Mouse (Mus musculus) spleen, postnatal 10 days (tissue): Measurements from ENCODE around the gene Antxr1.
A peak's percentile ranks its signal among the peaks of the same experiment; 100 is the strongest.

Source experiments
- DNase-seq, 2 experiments: peaks; one replicate each; pipeline ENCODE4 v3.0.0; 2021 to 2022; ENCODE audit warnings: low spot score in 2 of 2

Gene Antxr1

DNA sequence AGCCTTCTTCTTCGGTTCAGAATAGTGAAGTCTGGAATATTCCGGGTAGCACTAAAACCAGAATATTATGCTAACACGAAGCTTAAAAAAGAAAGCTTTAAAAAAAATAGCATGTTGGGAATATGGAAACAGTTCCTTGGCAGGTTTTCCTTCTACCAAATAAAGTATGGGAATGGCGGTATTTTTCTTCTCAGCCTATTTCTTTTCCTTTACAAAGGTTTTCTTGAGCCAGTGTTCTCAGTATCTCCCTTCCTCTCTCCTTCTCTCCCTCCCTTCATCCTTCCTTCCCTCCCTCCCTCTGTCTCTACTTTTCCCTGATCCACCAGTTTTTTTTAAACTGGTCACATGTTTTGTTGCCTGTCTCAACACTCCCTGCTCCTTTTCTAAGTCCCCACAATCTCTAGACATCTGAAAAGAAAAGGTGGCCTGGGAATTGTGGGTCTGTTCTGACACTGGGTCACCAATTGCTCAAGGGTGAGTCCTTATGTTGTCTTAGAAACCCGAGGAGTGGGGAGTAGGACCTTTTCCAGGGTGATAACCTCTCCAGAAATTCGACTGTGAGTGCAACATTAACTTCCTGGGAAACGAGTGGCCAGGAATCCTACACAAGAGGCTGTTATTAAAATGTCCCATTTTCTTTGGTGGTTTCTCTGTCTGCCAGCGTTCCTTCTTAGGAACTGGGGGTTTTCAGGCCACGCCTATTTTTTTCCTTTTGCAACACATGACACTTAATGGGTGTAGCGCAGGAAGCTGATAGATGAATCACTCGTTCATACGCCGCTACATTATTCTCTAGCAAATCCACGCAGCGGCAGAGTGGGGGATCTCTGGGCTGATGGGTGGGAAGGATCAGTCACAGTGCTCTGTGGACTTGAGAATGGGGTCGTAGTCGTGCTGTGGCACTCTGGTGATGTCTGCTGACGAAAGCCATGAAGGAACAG lies 42.4 kb downstream of the Antxr1 start:
- no peak for DNase-seq

DNA sequence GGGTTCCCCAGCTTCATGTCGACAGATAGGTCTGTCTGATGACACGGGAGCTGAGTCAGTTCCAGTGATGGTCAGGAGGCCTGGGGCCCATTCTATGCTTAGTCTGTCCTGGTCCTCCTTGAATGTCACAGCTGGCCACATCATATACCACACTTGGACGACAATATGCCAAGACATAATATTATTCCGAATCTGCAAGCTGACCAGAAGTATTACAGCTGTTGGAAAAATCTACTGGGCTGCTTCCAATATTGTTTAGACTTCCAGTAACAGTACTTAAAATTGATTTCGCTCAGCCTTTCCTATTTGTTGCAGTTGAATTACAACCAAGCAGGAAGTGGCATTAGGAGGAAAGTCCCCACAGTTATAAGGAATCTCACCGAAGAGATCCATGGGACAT lies 48.4 kb downstream of the Antxr1 start:
- DNase-seq, result no peak

DNA sequence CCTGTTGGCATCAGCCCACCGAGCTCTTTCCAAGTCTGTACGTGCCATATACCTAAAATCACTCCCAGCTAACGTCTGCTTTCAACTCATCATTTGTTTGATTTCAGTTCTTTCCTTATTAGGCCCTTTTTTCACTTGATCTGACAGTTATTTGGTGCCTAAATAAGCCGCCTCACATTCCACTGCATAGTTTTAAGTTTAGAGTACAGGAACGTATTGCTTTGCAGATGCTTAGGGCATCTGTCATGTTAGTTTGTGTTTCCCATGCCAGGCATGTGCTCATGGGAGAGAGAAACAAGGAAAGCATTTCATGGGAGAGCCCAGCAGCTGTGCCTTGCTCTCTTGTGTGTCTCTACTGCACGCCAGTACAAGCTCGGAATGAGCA lies 50.3 kb downstream of the Antxr1 start:
- DNase-seq, result no peak

- DNase-seq, result no peak
These were observed 50.8 kb downstream of the Antxr1 start for GRCm38 (mm10) chr6:87284716-87285364.

- peak in 1 of 2 experiments; percentile 28 for DNase-seq
These were observed 53.3 kb downstream of the Antxr1 start for GRCm38 (mm10) chr6:87282346-87282781.

DNA sequence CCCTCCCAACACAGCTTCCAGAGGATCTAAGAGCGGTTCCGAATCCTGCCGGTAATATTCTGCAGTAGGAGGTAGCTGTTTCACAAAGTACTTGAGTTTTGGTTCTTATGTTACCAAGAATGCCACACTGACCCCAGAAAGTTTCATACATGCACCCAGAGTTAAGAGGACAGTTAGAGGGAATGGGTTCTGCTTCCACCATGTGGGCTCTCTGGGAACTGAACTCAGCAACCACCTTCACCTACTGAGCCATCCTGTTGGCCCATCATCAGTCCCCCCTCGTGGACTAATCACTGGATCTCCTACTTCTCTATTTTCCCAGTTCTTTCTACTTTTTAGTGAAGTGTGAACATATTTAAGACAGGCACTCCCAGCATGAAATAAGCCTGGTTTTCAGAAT lies 53.9 kb downstream of the Antxr1 start:
- no peak for DNase-seq

GRCm38 (mm10) chr6:87278151-87278550 lies 57.5 kb downstream of the Antxr1 start:
- no peak for DNase-seq

DNA sequence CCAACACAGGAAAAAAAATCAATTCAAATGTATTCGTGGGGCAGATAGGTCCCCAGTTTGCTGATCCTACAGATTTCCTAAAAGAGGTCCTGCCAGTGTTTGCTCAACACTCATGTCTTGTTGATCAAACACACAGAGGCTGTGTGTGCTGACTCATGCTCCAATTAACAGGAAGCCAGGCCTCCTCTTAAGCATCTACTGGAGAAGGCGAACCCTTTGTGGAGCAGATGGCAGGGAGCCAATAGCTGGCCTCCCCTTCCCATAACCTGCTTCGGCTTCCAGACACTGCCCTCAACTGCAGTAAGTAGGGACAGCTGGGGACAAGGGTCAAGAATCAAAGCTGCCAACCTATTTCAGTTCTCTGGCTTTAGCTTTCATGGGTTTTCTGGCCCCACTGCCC lies 58.1 kb downstream of the Antxr1 start:
- DNase-seq, result no peak

GRCm38 (mm10) chr6:87276941-87277340 lies 58.7 kb downstream of the Antxr1 start:
- no peak for DNase-seq

DNA sequence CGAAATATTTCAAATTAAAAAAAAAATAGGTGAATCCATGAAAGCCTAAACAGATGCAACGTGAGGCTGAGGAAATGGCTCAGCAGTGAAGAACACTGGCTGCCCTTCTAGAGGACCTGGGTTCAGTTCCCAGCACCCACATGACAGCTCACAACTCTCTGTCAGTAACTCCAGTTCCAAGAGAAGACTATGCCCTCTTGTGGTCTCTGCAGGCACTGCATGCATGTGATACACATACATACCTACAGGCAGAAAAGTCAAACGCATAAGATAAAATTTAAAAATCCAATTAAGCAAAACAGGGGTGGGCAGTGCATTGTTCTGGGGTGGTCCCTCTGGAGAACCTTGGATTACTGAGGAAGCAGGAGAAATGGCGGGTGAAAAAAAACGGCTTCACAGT lies 60.8 kb downstream of the Antxr1 start:
- DNase-seq, result peak in 1 of 2 experiments; percentile 40

DNA sequence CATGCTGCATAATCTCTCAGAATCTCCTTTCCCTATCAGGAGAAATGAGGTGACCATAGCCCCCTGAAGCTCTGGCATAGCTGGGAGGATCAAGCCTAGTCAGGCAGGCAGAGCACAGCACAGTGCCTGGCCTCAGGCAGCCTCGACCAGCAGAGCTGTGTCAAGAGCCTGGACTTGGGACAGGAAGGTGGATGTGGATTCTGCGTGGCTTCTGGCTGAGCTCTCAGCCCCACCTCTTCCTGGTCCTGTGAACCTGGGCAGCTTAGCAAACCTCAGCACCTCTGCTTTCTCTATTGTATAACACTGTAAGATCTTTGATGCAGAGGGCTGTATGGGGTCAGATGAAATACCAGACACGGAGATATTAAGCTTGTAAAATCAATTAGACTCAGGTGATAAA lies 61.8 kb downstream of the Antxr1 start:
- no peak for DNase-seq

DNA sequence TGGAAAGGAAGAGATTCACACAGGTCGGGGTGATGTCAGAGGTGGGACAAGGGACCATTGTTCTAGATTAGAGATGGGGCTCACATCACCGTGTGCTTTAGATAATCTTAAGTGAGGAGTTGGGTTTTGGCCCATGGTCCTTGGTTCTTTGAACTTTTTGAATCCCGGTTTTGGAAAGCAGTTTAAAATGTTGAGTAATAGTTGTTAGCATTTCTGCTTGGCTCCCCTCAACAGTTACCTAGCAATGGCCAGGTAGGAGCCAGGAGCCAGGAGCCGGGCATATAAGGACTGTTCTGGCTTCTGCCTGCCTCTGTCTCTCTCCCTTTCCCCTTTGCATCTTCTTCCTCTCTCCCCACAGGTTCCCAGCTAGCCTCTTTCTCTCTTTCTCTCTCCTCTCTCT lies 62.5 kb downstream of the Antxr1 start:
- no peak for DNase-seq

DNA sequence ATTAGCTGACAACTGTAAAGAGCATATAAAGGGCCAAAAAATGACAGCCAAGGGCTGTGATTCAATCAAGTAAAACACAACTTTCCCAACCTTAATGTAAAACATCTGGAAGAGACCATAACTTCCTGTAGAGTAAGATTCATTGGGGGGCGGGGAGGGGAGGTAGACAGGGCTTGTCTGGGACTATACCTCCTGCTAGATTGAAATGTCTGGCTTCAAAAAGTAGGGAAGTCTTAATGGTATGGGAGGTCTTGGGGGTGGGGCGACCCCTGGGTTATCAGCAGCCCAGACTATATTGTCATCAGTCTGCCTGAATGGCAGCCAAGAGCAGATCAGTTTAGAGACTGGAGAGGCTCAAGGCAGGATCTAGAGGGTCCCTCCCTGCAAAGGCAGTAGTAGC lies 63.4 kb downstream of the Antxr1 start:
- DNase-seq, result no peak

GRCm38 (mm10) chr6:87270452-87270851 lies 65.2 kb downstream of the Antxr1 start:
- no peak for DNase-seq

GRCm38 (mm10) chr6:87269950-87270349 lies 65.7 kb downstream of the Antxr1 start:
- no peak for DNase-seq

DNA sequence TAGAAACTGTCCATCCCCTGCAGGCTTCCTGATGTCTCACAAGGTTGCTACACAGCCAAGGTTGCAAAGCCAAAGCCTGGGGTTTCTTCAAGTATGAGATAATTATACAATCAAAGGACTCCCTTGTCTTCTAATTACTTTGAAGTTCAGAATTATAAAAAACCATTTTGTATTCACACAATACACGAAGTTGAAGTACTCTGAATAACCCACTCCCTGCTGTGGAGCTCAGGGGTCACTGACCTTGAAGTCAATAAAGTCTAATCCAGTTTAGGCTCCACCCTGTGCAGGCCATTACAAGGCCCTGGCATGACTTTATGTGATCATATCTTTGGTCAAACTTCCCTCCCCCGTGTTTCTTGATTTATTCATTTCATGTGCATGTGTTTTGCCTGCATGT lies 73.0 kb downstream of the Antxr1 start:
- no peak for DNase-seq

- no peak for DNase-seq
These were observed 76.6 kb downstream of the Antxr1 start for GRCm38 (mm10) chr6:87258976-87259375.

GRCm38 (mm10) chr6:87257981-87258775 lies 77.4 kb downstream of the Antxr1 start:
- peak in 1 of 2 experiments; percentile 15 for DNase-seq

DNA sequence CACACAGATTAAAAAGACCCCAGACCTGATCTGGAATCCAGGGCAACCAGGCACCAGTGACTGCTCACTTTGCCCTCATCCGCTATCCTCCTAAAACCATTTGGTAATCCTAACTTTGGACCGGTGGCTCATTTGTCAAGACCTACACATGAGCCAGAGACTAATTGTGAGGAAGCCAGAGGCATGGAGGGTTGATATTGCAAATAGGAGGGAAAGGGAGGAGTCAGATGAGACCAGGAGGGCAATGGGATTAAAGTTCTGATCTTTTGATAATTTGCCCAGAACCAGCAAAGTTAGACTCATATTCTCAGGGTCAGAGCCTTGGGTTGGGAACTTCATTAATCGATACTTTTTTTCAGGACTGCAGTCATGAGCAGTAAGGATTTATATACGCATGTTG lies 78.2 kb downstream of the Antxr1 start:
- no peak for DNase-seq

DNA sequence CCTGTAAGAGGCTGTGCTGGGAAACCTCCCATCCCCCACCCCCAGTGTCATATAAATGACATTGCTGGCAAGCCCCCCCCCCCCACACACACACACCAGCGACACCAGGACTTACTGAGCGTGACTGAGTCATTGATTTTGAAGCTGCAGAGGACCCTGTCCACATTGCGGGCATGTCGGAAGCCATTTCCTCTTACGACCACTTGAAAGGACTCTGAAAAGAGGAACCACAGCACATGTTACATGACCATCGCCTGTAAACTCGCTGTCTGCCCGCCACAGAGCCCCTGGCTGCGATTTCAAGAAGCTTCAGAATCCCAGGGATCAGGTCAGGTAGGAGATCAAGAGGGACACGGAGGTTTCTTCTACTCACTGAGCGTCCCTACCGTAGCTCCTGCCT lies 80.0 kb downstream of the Antxr1 start:
- DNase-seq, result peak in 1 of 2 experiments; percentile 27

DNA sequence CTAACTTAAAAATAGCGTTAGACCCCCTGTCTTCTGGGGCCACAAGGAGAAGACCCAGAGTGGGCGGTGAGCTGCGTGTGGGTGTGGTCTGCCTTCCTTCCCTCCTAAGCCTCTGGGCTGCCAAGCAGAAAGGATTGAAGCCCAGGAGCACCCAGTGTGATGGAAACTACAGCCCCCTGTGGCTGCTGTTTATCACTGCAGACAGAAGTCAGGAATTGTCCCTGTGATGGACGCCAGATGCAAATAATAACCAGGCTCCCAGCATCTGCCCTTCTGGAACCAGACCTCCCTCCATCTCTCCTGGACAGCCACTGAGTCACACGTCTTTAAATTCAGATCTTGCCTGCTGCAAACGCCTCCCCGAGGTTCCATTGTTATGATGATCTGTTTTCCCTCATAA lies 80.9 kb downstream of the Antxr1 start:
- DNase-seq, result no peak

DNA sequence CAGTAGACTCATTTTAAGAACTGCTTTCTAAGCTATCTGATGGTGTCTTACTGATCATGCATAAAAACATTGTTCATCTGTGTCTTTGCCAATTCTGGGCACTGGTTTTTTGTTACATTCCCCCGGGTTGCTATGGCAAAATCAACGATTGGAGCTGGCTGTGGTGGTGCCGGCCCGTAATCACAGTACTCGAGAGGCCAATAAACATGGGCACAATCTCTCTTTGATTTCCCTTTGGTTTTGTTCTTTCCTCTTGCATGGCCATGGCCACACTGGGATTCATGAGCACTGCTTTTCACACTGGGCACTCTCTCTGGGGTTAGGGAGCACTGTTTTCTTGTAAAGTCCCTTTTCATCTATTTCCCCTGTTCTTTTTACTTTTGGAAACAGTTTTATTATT lies 83.9 kb downstream of the Antxr1 start:
- no peak for DNase-seq
